Mouse (Mus musculus): Measurements from ENCODE around the gene Grik4. TPM values are rescaled to one million over a fixed set of nuclear protein-coding genes. Genes with fewer than 3 reads are reported as not detected.

Gene Grik4
- total RNA-seq, 2 experiments from 2014 or later, result 0.72 TPM; not detected in 1

DNA sequence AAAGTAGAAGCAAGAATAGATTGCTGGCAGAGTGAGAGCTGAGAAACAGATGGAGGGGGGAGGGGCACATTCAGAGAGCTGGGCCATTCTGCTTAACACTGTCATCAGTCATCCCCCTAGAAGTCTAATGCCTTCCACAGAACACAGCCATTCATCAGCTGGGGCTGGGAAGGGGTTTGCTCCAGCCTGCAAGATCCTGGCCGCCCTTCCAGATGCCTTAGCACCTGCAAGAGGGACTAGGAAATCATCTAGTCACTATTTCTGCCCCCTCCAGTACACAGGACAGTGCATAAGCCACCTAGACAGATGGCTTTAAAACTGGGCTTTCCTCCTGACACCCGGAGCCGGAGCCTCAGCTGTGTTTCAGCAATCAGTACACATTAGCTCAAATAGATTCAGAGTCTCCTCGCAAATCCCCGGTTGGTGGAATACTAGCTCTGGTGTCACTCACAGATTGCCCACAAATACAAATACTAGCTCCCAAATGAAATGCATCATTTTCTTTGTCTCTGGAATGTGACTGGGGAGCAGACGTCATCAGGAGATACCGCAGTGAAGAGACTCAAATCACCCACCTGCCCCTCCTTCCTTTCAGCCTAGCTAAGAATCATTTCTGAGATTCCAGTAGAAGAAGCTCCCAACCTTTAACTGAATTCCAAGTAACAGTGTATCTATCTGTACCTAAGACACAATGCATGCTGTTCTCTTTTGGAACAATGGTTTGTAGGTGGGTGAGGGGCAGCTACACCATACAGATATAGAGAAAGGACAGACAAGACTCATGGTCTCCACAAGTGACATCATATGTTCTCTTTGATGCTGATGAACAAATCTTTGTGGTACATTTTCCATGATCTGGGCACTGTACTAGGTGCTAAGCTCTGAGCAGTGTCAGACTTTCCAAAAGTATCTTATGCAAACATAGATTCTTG is 413.8 kb downstream of the Grik4 start:
- no peak for ATAC-seq (replicated peaks; ENCODE audit: poor library complexity, severe bottlenecking)

- no peak for ATAC-seq (replicated peaks; ENCODE audit: poor library complexity, severe bottlenecking)
These were observed 423.7 kb downstream of the Grik4 start for GRCm38 (mm10) chr9:42520587-42521084.

DNA sequence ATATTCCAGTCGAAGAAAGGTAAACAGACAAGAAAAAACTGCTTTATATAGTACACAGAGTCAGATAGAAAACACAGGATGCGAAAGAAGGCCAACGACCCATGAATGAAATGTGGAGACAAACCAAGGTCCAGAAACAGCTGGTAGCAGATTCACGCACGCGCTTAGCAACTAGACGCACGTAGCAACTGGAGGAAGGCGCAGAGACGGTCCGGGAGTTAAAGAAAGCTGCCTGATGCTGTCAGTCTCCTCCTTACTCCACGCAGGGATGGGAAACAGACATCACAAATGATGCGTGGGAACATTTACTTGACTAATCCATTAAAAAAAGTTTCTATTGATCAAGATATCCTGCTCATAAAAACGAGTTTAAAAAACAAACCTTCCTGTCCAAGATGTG is 426.1 kb downstream of the Grik4 start:
- ATAC-seq (replicated peaks; ENCODE audit: poor library complexity, severe bottlenecking), result no peak

- ATAC-seq (replicated peaks; ENCODE audit: poor library complexity, severe bottlenecking), result no peak
These were observed 431.1 kb downstream of the Grik4 start for GRCm38 (mm10) chr9:42513159-42513558.

DNA sequence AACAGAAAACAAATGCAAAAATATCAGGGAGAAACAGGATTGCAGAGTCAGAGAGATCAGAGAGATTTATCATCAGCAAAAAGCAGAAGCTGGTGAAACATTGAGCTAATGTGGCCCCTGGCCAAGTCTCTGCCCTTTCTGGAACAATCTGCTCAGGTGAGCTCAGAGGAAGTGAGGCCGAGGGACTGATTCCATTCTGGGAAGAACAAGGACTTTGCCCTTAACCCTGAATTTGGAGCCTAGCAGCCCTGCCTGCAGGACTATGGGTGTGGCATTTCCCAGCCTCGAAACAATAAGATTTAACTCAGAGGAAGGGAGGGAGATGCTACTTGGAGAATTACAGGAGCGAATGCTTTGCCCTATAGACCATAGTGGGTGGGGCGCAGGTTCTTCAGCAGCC is 432.0 kb downstream of the Grik4 start:
- ATAC-seq (replicated peaks; ENCODE audit: poor library complexity, severe bottlenecking), result no peak

- ATAC-seq (replicated peaks; ENCODE audit: poor library complexity, severe bottlenecking), result no peak
These were observed 436.1 kb downstream of the Grik4 start for GRCm38 (mm10) chr9:42508235-42508634.

DNA sequence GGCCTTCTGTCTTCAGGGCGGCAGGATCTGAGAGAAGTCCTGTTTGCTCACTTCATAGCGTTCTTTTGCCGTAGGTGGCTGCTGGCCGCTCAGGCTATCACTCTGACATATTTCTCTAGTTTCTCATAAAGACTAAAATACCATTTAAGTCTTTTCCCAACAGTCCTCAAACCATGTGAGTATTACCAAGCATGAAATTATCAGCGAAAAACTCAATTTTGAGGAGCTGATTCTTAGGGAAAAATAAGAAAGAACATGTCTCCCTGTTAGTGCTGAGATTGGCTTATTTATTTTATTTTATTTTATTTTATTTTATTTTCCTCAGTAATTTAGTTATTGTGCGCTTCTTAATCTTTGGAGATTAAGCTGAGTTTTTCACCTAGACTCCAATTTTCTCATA is 436.6 kb downstream of the Grik4 start, which contains the start of gene Tbcel:
TSS of gene Tbcel (minus strand) at position 101 of the 400 bp plus-strand sequence.
- ATAC-seq (replicated peaks; ENCODE audit: poor library complexity, severe bottlenecking), result no peak

DNA sequence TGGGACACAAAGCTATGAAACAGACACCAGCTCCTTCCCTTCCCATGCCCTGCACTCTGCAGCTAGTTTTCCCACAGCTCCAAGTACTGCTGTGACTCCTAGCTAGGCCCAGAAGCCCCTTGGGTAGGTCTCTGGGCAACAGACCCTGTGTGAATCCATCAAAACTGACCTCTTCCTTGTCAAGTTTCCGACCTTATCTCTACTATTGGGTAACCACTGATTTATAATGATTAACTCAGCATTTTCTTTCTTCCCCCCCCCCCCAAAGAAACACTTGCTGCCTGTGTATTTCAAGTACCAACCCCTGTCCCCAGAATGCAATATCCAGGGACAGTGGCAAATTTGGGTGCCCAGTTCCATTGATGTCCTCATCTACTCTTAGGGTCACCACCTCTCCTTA is 437.3 kb downstream of the Grik4 start:
- ATAC-seq (replicated peaks; ENCODE audit: poor library complexity, severe bottlenecking), result no peak

- ATAC-seq (replicated peaks; ENCODE audit: poor library complexity, severe bottlenecking), result no peak
These were observed 439.3 kb downstream of the Grik4 start for GRCm38 (mm10) chr9:42504971-42505510.

GRCm38 (mm10) chr9:42504559-42504958 is 439.7 kb downstream of the Grik4 start:
- ATAC-seq (replicated peaks; ENCODE audit: poor library complexity, severe bottlenecking), result no peak

DNA sequence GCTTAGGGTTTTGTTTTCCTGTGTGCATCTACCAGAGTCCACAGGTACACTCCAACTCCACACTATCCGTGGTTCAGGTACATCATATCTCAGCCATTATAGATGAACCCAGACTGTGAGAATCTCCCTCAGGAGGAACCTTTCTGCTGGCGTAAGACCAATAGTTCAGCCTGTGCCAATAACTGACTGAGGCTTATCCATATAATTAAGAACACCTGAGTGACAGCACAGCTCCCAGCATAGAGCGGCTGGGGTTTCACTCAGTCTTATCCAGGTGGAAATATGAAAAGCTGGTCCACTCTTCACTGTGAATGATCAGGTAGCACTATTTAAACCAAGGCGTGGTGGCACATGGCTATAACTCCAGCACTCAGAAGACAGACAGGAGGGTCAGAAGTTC is 440.6 kb downstream of the Grik4 start:
- no peak for ATAC-seq (replicated peaks; ENCODE audit: poor library complexity, severe bottlenecking)

DNA sequence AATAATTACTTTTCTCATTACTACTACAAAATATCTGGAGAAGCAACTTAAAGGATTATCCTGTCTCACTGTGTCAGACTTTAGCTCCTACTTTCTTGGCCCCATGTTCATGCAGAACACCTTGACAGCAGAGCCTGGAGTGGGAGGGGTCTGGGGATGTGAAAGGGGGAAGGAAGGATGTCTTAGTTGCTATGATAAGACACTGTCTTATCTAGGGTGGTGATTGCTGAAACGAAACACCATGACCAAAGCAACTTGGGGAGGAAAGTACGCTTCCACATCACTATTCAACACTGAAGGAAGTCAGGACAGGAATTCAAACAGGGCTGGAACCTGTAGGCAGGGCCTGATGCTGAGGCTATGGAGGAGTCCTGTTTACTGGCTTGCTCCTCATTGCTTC is 448.0 kb downstream of the Grik4 start:
- no peak for ATAC-seq (replicated peaks; ENCODE audit: poor library complexity, severe bottlenecking)

- no peak for ATAC-seq (replicated peaks; ENCODE audit: poor library complexity, severe bottlenecking)
These were observed 452.5 kb downstream of the Grik4 start for GRCm38 (mm10) chr9:42491780-42492179.

- no peak for ATAC-seq (replicated peaks; ENCODE audit: poor library complexity, severe bottlenecking)
These were observed 453.5 kb downstream of the Grik4 start for GRCm38 (mm10) chr9:42490589-42491382.

DNA sequence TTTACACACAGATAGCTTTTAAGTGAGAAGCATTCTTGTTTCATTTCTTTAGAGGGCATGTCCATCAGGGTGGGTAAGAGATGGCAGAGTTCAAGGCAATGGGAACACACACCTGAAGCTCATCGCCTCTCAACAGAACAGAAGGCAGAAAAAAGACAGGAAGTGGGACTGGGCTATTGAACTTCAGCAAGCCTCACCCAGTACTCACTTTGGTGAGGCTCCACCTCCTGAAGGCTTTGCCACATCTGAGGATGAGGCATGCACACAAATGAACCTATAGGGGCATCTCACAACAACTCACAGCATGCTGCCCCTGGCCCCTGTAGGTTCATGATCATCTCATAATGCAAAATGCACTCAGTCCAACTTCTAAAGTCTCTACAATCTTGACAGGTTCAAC is 456.2 kb downstream of the Grik4 start:
- no peak for ATAC-seq (replicated peaks; ENCODE audit: poor library complexity, severe bottlenecking)

DNA sequence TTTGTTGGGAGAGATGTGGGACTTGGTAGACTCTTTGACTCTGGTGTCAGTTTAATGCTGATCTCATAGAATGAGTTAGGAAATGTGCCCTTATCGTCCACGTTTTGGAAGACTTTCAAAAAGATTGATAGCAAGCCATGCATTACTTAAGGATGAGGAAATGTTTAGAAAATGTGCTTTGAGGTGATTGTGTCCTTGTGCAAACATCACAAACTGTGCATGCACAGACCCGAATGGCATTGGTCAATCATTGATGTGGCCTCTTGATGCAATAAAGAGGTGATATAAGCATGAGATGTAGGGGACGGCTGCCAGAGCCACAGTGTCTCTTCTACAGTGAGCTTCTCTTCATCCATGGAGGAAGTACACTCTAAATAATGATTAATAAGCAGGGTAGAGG is 457.4 kb downstream of the Grik4 start:
- ATAC-seq (replicated peaks; ENCODE audit: poor library complexity, severe bottlenecking), result no peak; the same call in 1 of the 2 replicates

GRCm38 (mm10) chr9:42484667-42485066 is 459.6 kb downstream of the Grik4 start:
- ATAC-seq (replicated peaks; ENCODE audit: poor library complexity, severe bottlenecking), result no peak

DNA sequence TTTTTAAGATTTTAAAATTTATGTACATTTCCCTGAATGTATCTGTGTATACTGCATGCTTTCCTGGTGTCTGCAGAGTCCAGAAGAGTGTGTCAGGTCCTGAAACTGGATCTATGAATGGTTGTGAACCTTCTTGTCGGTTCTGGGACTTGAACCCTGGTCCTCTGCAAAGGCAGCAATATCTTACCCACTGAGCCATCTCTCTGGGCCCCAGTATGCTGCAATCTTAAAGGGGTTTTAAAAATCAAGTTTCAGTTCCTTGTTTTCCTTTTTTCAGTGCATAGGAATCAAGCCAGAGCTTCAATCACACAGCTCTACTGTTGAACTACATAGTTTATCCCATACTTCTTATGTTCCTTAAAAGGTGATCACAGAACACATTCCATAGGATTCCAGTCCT is 461.3 kb downstream of the Grik4 start:
- peak; percentile 81 for ATAC-seq (replicated peaks; ENCODE audit: poor library complexity, severe bottlenecking)

GRCm38 (mm10) chr9:42476166-42476565 is 468.1 kb downstream of the Grik4 start:
- no peak for ATAC-seq (replicated peaks; ENCODE audit: poor library complexity, severe bottlenecking)

GRCm38 (mm10) chr9:42474244-42474643 is 470.0 kb downstream of the Grik4 start:
- ATAC-seq (replicated peaks; ENCODE audit: poor library complexity, severe bottlenecking), result no peak
